Mouse (Mus musculus) limb, embryonic 12.5 days (tissue): ENCODE results near the gene Gm49403. TPM values are rescaled to one million over a fixed set of nuclear protein-coding genes. Genes with fewer than 3 reads are reported as not detected.
"Not testable (repeated sequence)": the region's sequence is repeated elsewhere in the genome, so short reads cannot be mapped to it uniquely, and the experiment has no call there.

Source experiments
- ATAC-seq: fragments of 200-750 bp; cut with Nextera tagmentation; 2 replicates; pipeline ENCODE4 v1.8.0; 2017; ENCODE audit warnings: low read depth, moderate TSS enrichment; ENCODE audit not compliant: insufficient number of reproducible peaks, insufficient read depth, low FRiP score, low TSS enrichment
- H3K27ac ChIP-seq: fragments of 300-500 bp; sonication (generic); 2 replicates; pipeline ENCODE4 v1.5.1; 2016; ENCODE audit warnings: mild to moderate bottlenecking, moderate library complexity
- H3K27me3 ChIP-seq: fragments of 300-500 bp; sonication (generic); 2 replicates; pipeline ENCODE4 v1.6.1; 2016; ENCODE audit warnings: mild to moderate bottlenecking, moderate library complexity
- H3K36me3 ChIP-seq: fragments of 300-500 bp; sonication (generic); 2 replicates; pipeline ENCODE4 v1.6.1; 2016; ENCODE audit warnings: mild to moderate bottlenecking, moderate library complexity
- H3K4me1 ChIP-seq: fragments of 300-500 bp; sonication (generic); replicated peaks from 2 replicates; pipeline ENCODE4 v1.6.1; 2016
- H3K4me2 ChIP-seq: fragments of 300-500 bp; sonication (generic); 2 replicates; pipeline ENCODE4 v1.6.1; 2016; ENCODE audit warnings: mild to moderate bottlenecking, moderate library complexity
- H3K4me3 ChIP-seq: fragments of 300-500 bp; sonication (generic); replicated peaks from 2 replicates; pipeline ENCODE4 v1.5.1; 2016; ENCODE audit warnings: mild to moderate bottlenecking
- H3K9ac ChIP-seq: fragments of 300-500 bp; sonication (generic); replicated peaks from 2 replicates; pipeline ENCODE4 v1.6.1; 2016; ENCODE audit warnings: mild to moderate bottlenecking, moderate library complexity
- H3K9me3 ChIP-seq: fragments of 300-500 bp; sonication (generic); 2 replicates; pipeline ENCODE4 v1.6.1; 2016; ENCODE audit warnings: mild to moderate bottlenecking, moderate library complexity
- WGBS: fragments of 180-500 bp; shearing (Covaris S2); methylation state at CpG from one replicate; pipeline ENCODE4 v1.1.7; 2016; 5-methylcytosine and 5-hydroxymethylcytosine counted together
- polyA plus RNA-seq: library from polyadenylated mRNA; unstranded; fragments of >200 nt; fragmentation: Nextera tagmentation; extraction: Ambion mirVana; gene quantifications from 2 replicates; pipeline ENCODE4 v1.2.1, GENCODE M21; 2016

Gene Gm49403
- polyA plus RNA-seq, 1 experiment from 2014 or later: not detected

- ATAC-seq: no peak
- 0 out of 2 replicates have a peak within 1 kb of the TSS, but pooled peaks have one; percentile 18 for H3K9ac ChIP-seq
- no peaks in the 10 kb centered on the region for H3K27me3 ChIP-seq
- H3K9me3 ChIP-seq: no peaks in the 10 kb centered on the region
- no peak within 1 kb of the TSS for H3K4me2 ChIP-seq
- H3K27ac ChIP-seq: peak within 1 kb of the TSS; percentile 29; the same call in 1 of the 2 replicates
- 21% methylated on average over 7 of the region's 7 CpGs for WGBS
- H3K36me3 ChIP-seq: peaks cover 32% of the 10 kb centered on the region
- peaks cover 14% of the 10 kb centered on the region for H3K4me1 ChIP-seq
- no peak within 1 kb of the TSS for H3K4me3 ChIP-seq
These were observed 33.3 kb upstream of the Gm49403 start, which contains the start of gene Lrrn4cl for GRCm38 (mm10) chr19:8850402-8850901. Gene Lrrn4cl (plus strand): TSS chr19:8850768.

DNA sequence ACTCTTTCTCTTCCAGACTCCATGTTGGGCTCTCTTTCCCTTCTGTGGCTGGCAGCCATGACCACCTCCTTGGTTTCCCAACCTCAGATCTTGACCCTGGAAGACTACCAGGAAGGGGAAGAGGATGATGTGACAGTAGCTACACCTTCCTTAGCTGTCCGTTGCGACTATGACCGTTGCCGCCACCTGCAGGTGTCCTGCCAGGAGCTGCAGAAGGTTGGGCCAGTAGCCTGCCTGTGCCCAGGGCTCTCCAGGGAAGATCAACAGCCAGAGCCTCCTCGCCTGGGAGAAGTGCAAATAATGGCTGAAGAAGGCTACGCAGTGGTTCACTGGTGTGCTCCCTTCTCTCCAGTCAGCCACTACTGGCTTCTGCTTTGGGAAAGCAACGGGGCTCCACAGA, 32.1 kb upstream of the Gm49403 start:
- Histone ChIP-seq H3K4me3 (no peak overlapping the region), H3K4me1 (peaks cover 14% of the 10 kb centered on the region), H3K9ac (0 out of 2 replicates have a peak overlapping the region, but pooled peaks have one; percentile 8), H3K27ac (no peak overlapping the region), H3K27me3 (no peaks in the 10 kb centered on the region), H3K36me3 (peaks cover 22% of the 10 kb centered on the region), H3K9me3 (no peaks in the 10 kb centered on the region), H3K4me2 (no peak overlapping the region)
- WGBS: 58% methylated on average over 7 of the region's 7 CpGs
- no peak for ATAC-seq

- ATAC-seq: no peak
- no peak overlapping the region for H3K4me2 ChIP-seq
- 0 out of 2 replicates have a peak overlapping the region, but pooled peaks have one; percentile 8 for H3K9ac ChIP-seq
- H3K27ac ChIP-seq: no peak overlapping the region
- no peaks in the 10 kb centered on the region for H3K27me3 ChIP-seq
- H3K4me3 ChIP-seq: no peak overlapping the region
- H3K36me3 ChIP-seq: peaks cover 15% of the 10 kb centered on the region
- 49% methylated on average over 10 of the region's 10 CpGs for WGBS
- H3K9me3 ChIP-seq: no peaks in the 10 kb centered on the region
- H3K4me1 ChIP-seq: peaks cover 14% of the 10 kb centered on the region
These were observed 31.3 kb upstream of the Gm49403 start for GRCm38 (mm10) chr19:8852236-8852928.

- no peak for ATAC-seq
- 81% methylated on average over 3 of the region's 3 CpGs for WGBS
- H3K36me3 ChIP-seq: peaks cover 8% of the 10 kb centered on the region; the same call in 1 of the 2 replicates
- H3K4me3 ChIP-seq: no peak overlapping the region
- no peaks in the 10 kb centered on the region for H3K27me3 ChIP-seq
- no peaks in the 10 kb centered on the region for H3K9me3 ChIP-seq
- H3K4me1 ChIP-seq: peaks cover 14% of the 10 kb centered on the region
- H3K4me2 ChIP-seq: no peak overlapping the region
- no peak overlapping the region for H3K9ac ChIP-seq
- no peak overlapping the region for H3K27ac ChIP-seq
These were observed 30.6 kb upstream of the Gm49403 start for GRCm38 (mm10) chr19:8853117-8853516.

GRCm38 (mm10) chr19:8857689-8858088, 26.0 kb upstream of the Gm49403 start:
- H3K9ac ChIP-seq: no peak overlapping the region
- no peak for ATAC-seq
- WGBS: 44% methylated on average over 4 of the region's 4 CpGs
- no peaks in the 10 kb centered on the region for H3K27me3 ChIP-seq
- H3K36me3 ChIP-seq: no peaks in the 10 kb centered on the region
- H3K4me1 ChIP-seq: no peaks in the 10 kb centered on the region
- no peaks in the 10 kb centered on the region for H3K9me3 ChIP-seq
- no peak overlapping the region for H3K27ac ChIP-seq
- H3K4me2 ChIP-seq: no peak overlapping the region
- no peak overlapping the region for H3K4me3 ChIP-seq

GRCm38 (mm10) chr19:8859018-8859417, 24.7 kb upstream of the Gm49403 start:
- no peaks in the 10 kb centered on the region for H3K4me1 ChIP-seq
- no peak overlapping the region for H3K4me3 ChIP-seq
- H3K27ac ChIP-seq: no peak overlapping the region
- H3K9ac ChIP-seq: no peak overlapping the region
- no peaks in the 10 kb centered on the region for H3K9me3 ChIP-seq
- no peaks in the 10 kb centered on the region for H3K27me3 ChIP-seq
- 23% methylated on average over 1 of the region's 1 CpGs for WGBS
- ATAC-seq: no peak
- H3K4me2 ChIP-seq: no peak overlapping the region
- H3K36me3 ChIP-seq: no peaks in the 10 kb centered on the region

GRCm38 (mm10) chr19:8864265-8864664, 19.5 kb upstream of the Gm49403 start:
- ATAC-seq: no peak
- Histone ChIP-seq H3K9ac (no peak overlapping the region), H3K9me3 (no peaks in the 10 kb centered on the region), H3K27ac (no peak overlapping the region), H3K4me2 (no peak overlapping the region), H3K27me3 (no peaks in the 10 kb centered on the region), H3K4me3 (no peak overlapping the region), H3K4me1 (no peaks in the 10 kb centered on the region), H3K36me3 (no peaks in the 10 kb centered on the region)
- 82% methylated on average over 6 of the region's 6 CpGs for WGBS

GRCm38 (mm10) chr19:8870381-8870780, 13.3 kb upstream of the Gm49403 start:
- not testable (repeated sequence) for H3K27ac ChIP-seq, H3K9ac ChIP-seq, ATAC-seq, H3K4me1 ChIP-seq, H3K9me3 ChIP-seq, H3K27me3 ChIP-seq
- Histone ChIP-seq H3K36me3 (peaks cover 29% of the 10 kb centered on the region), H3K4me3 (peak overlapping the region; percentile 98; the same call in 1 of the 2 replicates), H3K4me2 (peak overlapping the region; percentile 91)
- WGBS: 77% methylated on average over 3 of the region's 3 CpGs

DNA sequence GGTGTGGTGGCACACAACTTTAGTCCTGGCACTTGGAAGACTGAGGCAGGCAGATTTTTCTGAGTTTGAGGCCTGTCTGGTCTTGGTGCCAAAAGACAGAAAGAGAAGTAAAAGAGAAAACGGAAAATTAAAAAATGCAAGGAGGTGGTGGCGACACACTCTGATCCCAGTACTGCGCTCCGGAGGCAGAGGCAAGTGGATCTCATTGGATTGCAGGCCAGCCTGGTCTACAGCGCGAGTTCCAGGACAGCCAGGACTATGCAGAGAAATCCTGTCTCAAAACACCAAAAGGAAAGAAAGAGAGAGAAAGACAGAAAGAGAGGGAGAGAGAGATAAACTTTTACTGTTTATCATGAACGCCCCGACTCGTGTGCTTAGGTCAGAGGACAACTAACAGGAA, 12.9 kb upstream of the Gm49403 start:
- H3K9ac ChIP-seq: peak overlapping the region; percentile 90
- H3K4me2 ChIP-seq: peak overlapping the region; percentile 91
- peaks cover 34% of the 10 kb centered on the region for H3K36me3 ChIP-seq
- peaks cover 8% of the 10 kb centered on the region for H3K4me1 ChIP-seq
- H3K9me3 ChIP-seq: no peaks in the 10 kb centered on the region
- peak overlapping the region; percentile 8; the same call in 1 of the 2 replicates for H3K27ac ChIP-seq
- H3K27me3 ChIP-seq: no peaks in the 10 kb centered on the region
- 61% methylated on average over 9 of the region's 9 CpGs for WGBS
- peak overlapping the region; percentile 98 for H3K4me3 ChIP-seq
- ATAC-seq: 0 out of 2 replicates have a peak, but pooled peaks have one; percentile 24

DNA sequence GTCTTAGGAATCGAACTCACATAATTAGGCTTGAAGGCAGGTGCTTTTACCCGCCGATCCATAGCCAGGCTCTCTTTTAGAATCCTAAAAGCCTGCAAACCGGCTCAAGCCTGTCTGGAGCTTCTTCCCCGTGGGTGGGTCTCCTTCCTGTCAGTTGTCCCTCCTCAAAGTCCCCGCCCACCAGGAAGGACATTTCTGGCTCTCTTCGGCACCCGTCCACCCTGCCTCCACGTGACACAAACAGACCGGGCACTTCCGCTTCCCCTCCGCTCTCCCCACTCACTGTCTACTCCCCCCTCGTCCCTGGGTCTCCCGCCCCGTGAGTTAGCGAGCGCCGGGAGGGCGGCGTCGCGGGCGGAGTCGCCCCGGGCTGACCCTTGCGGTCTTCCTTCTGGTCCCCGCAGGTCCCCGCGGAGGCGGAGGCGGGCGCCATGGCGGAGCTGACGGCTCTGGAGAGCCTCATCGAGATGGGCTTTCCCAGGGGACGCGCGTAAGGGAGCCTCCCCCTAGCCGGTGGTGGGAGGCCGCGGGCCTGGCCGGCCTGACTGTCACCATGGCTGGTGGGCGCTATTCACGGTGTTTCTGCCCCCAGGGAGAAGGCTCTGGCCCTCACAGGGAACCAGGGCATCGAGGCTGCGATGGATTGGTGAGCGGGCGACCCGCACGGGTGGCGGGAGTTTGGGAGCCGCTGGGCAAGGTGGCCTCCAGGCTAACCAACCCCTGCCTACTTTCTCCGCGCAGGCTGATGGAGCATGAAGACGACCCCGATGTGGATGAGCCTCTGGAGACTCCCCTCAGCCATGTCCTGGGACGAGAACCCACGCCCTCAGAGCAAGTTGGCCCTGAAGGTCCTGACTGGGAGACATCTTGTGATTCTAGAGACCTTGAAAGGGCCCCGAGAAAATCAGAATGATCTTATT, 12.2 kb upstream of the Gm49403 start, which contains the start of gene Ubxn1:
TSS of gene Ubxn1 (plus strand) at position 230 of the 920 bp plus-strand sequence.
- under 1% methylated on average over 59 of the region's 59 CpGs for WGBS
- Histone ChIP-seq H3K9me3 (no peaks in the 10 kb centered on the region), H3K27ac (peak within 1 kb of the TSS; percentile 72), H3K9ac (peak within 1 kb of the TSS; percentile 90), H3K36me3 (peaks cover 41% of the 10 kb centered on the region), H3K27me3 (no peaks in the 10 kb centered on the region), H3K4me3 (peak within 1 kb of the TSS; percentile 98), H3K4me1 (peaks cover 8% of the 10 kb centered on the region), H3K4me2 (peak within 1 kb of the TSS; percentile 91)
- ATAC-seq: peak; percentile 93
